Mouse (Mus musculus) neural tube, embryonic 10.5 days (tissue): Measurements from ENCODE around the gene Cyp3a44.
"Not testable (repeated sequence)": the region's sequence is repeated elsewhere in the genome, so short reads cannot be mapped to it uniquely, and the experiment has no call there.

Source experiments
- DNase-seq: peaks from one replicate; pipeline ENCODE4 v3.0.0-alpha.2; 2017; ENCODE audit warnings: low spot score; ENCODE audit errors: extremely low spot score

The Cyp3a44 gene

GRCm38 (mm10) chr5:145805796-145806195, at the start of gene Cyp3a44:
Gene Cyp3a44, minus strand, starts transcription at chr5:145805874.
- not testable (repeated sequence) for DNase-seq

- not testable (repeated sequence) for DNase-seq
These were observed 5.4 kb downstream of the Cyp3a44 start for GRCm38 (mm10) chr5:145800229-145800628.

GRCm38 (mm10) chr5:145793232-145793631, 12.4 kb downstream of the Cyp3a44 start:
- DNase-seq: not testable (repeated sequence)

- not testable (repeated sequence) for DNase-seq
These were observed 68.2 kb downstream of the Cyp3a44 start for GRCm38 (mm10) chr5:145737512-145737911.
